11 mouse cellular contexts compared by ENCODE assay signal in genomic region chr2:180879365-180880067, GRCm38 (mm10). TPM values are rescaled to one million over a fixed set of nuclear protein-coding genes. Genes with fewer than 3 reads are reported as not detected.
A peak's percentile ranks its signal among the peaks of the same experiment; 100 is the strongest.
DNase-seq lines count a peak whose midpoint lies in the region; ATAC-seq and TF ChIP-seq lines count a peak whose summit lies in the region.
"Had no signal": no experiment of that assay in that cellular context is flagged by ENCODE, and none has a peak within 500 bp of the region (broad histone marks: within the 10 kb centered on the region; RNA-seq: fewer than 3 reads in every experiment).

No protein-coding gene starts in this region.

- H3K27ac ChIP-seq in embryonic facial prominence, embryonic 11.5 days (replicated peaks; ENCODE audit: low read depth, low read length), result no peak overlapping the region
- H3K27ac ChIP-seq in embryonic facial prominence, embryonic 10.5 days (replicated peaks), result no peak overlapping the region
- no peak overlapping the region for H3K27ac ChIP-seq in liver, postnatal 0 days (ENCODE audit: low read depth)
- H3K27ac ChIP-seq: embryonic facial prominence, embryonic 13.5 days had no signal

- H3K4me1 ChIP-seq in embryonic facial prominence, embryonic 11.5 days (ENCODE audit: control insufficient read depth, insufficient read depth, low read length), result no peaks in the 10 kb centered on the region
- peaks cover 15% of the 10 kb centered on the region; the same call in 1 of the 2 replicates for H3K4me1 ChIP-seq in embryonic facial prominence, embryonic 10.5 days
- H3K4me1 ChIP-seq in liver, postnatal 0 days (ENCODE audit: insufficient read depth), result no peaks in the 10 kb centered on the region
- H3K4me1 ChIP-seq: embryonic facial prominence, embryonic 13.5 days had no signal

- H3K9me3 ChIP-seq in embryonic facial prominence, embryonic 11.5 days (replicated peaks; ENCODE audit: control insufficient read depth, low read length), result no peaks in the 10 kb centered on the region
- H3K9me3 ChIP-seq in embryonic facial prominence, embryonic 10.5 days, result no peaks in the 10 kb centered on the region
- H3K9me3 ChIP-seq in liver, postnatal 0 days (ENCODE audit: low read length), result no peaks in the 10 kb centered on the region
- H3K9me3 ChIP-seq: embryonic facial prominence, embryonic 13.5 days had no signal

- no peaks in the 10 kb centered on the region for H3K36me3 ChIP-seq in embryonic facial prominence, embryonic 11.5 days (replicated peaks; ENCODE audit: control insufficient read depth, insufficient read depth, low read depth, low read length)
- peaks cover 13% of the 10 kb centered on the region for H3K36me3 ChIP-seq in embryonic facial prominence, embryonic 10.5 days (replicated peaks)
- H3K36me3 ChIP-seq in liver, postnatal 0 days (replicated peaks; ENCODE audit: insufficient read depth, low read length), result no peaks in the 10 kb centered on the region
- H3K36me3 ChIP-seq: embryonic facial prominence, embryonic 13.5 days had no signal

- H3K4me3 ChIP-seq in embryonic facial prominence, embryonic 11.5 days (ENCODE audit: low read depth, low read length), result no peak overlapping the region
- no peak overlapping the region for H3K4me3 ChIP-seq in embryonic facial prominence, embryonic 10.5 days
- no peak overlapping the region for H3K4me3 ChIP-seq in liver, postnatal 0 days (ENCODE audit: low read depth, low read length)
- H3K4me3 ChIP-seq: embryonic facial prominence, embryonic 13.5 days had no signal

- no peak overlapping the region for H3K4me2 ChIP-seq in embryonic facial prominence, embryonic 11.5 days (ENCODE audit: low read depth, low read length)
- no peak overlapping the region for H3K4me2 ChIP-seq in liver, postnatal 0 days (ENCODE audit: low read depth, low read length)
- H3K4me2 ChIP-seq: embryonic facial prominence, embryonic 13.5 days had no signal

- DNase-seq in embryonic facial prominence, embryonic 11.5 days (ENCODE audit: low spot score), result no peak
- no peak for DNase-seq in embryonic facial prominence, embryonic 10.5 days (ENCODE audit: low spot score)
- DNase-seq in frontal cortex, postnatal 14 days (ENCODE audit: low spot score in 2 of 2), result peak; percentile 66 to 80
- peak; percentile 81 to 94 for DNase-seq in left cerebral cortex, postnatal 14 days (ENCODE audit: low spot score in 2 of 2)
- DNase-seq in right cerebral cortex, postnatal 10 days (ENCODE audit: low spot score in 2 of 2), result peak; percentile 90 to 95
- DNase-seq in liver, postnatal 0 days, result no peak
- no peak for DNase-seq in kidney, adult 11 months
- no peak for DNase-seq in lung, adult 18-20 months

- H3K9ac ChIP-seq in embryonic facial prominence, embryonic 11.5 days (replicated peaks; ENCODE audit: low read length), result no peak overlapping the region
- H3K9ac ChIP-seq in liver, postnatal 0 days (replicated peaks), result no peak overlapping the region
- H3K9ac ChIP-seq: embryonic facial prominence, embryonic 13.5 days had no signal

- TF ChIP-seq CTCF in liver, postnatal 0 days (IDR thresholded peaks at IDR 0.05; ENCODE audit: low read depth), result no peak

- 52% methylated on average over 7 of the region's 7 CpGs for WGBS in embryonic facial prominence, embryonic 11.5 days
- WGBS in embryonic facial prominence, embryonic 10.5 days, result 53% methylated on average over 7 of the region's 7 CpGs
- WGBS in liver, postnatal 0 days (ENCODE audit: insufficient replicate concordance), result 56% methylated on average over 7 of the region's 7 CpGs

- intact Hi-C loops in left cerebral cortex, postnatal 14 days (cut with DNase I), result no loop called here

- no peak for TF ChIP-seq EP300 in liver, postnatal 0 days (IDR thresholded peaks at IDR 0.05; ENCODE audit: low read depth)

- ATAC-seq in embryonic facial prominence, embryonic 11.5 days (replicated peaks; ENCODE audit: insufficient number of reproducible peaks, low FRiP score, low TSS enrichment, low read depth), result peak; percentile 68; the same call in 1 of the 2 replicates
- ATAC-seq in liver, postnatal 0 days, result no peak

- H3K27me3 ChIP-seq in embryonic facial prominence, embryonic 11.5 days (ENCODE audit: control insufficient read depth, insufficient read depth, low read length), result no peaks in the 10 kb centered on the region
- H3K27me3 ChIP-seq in embryonic facial prominence, embryonic 10.5 days (replicated peaks; ENCODE audit: low read depth, poor library complexity, severe bottlenecking), result no peaks in the 10 kb centered on the region
- H3K27me3 ChIP-seq in liver, postnatal 0 days (ENCODE audit: insufficient read depth, low read length), result no peaks in the 10 kb centered on the region
- H3K27me3 ChIP-seq: embryonic facial prominence, embryonic 13.5 days had no signal

RNA-seq across cellular contexts. Expression of gene Ythdf1, which starts 41.2 kb away (rescaled TPM):
- 70.4 and 84.6 TPM in 2 replicates for polyA plus RNA-seq in embryonic facial prominence, embryonic 11.5 days (2014; fragmentation: Nextera tagmentation; extraction: Ambion mirVana)
- polyA plus RNA-seq in embryonic facial prominence, embryonic 10.5 days (2016; fragmentation: Nextera tagmentation; extraction: Ambion mirVana), result 72.3 and 73.3 TPM in 2 replicates
- total RNA-seq in left cerebral cortex, postnatal 14 days (2021), result 10 to 100 TPM; 63.1 to 68.4 TPM
- polyA plus RNA-seq in liver, postnatal 0 days (2015; fragmentation: Nextera tagmentation; extraction: Ambion mirVana), result 17.3 and 17.8 TPM in 2 replicates

RNA-seq across cellular contexts. Expression of gene Birc7, which starts 49.3 kb away (rescaled TPM):
- polyA plus RNA-seq in embryonic facial prominence, embryonic 11.5 days (2014; fragmentation: Nextera tagmentation; extraction: Ambion mirVana), result 0.18 TPM in 2 replicates
- polyA plus RNA-seq in embryonic facial prominence, embryonic 10.5 days (2016; fragmentation: Nextera tagmentation; extraction: Ambion mirVana), result 0.31 and 0.34 TPM in 2 replicates
- not detected for total RNA-seq in left cerebral cortex, postnatal 14 days (2021)
- polyA plus RNA-seq in liver, postnatal 0 days (2015; fragmentation: Nextera tagmentation; extraction: Ambion mirVana), result not detected in 2 replicates
- total RNA-seq: liver, adult 2 months; neutrophil, adult 5-6 weeks had no signal
- polyA plus RNA-seq: embryonic facial prominence, embryonic 13.5 days; liver, adult 2 months had no signal

Comparison
In these comparisons a context has a peak if more than half of its experiments do, and no peak if none do; other contexts are left out.
1. DNase-seq: peak in frontal cortex, postnatal 14 days (2 of 2), left cerebral cortex, postnatal 14 days (2 of 2) and right cerebral cortex, postnatal 10 days (2 of 2); none in embryonic facial prominence, embryonic 11.5 days (single experiment), embryonic facial prominence, embryonic 10.5 days (single experiment), liver, postnatal 0 days (single experiment), kidney, adult 11 months (single experiment) and lung, adult 18-20 months (0 of 2).